Mouse (Mus musculus): ENCODE measurements around the gene Fcrl6. TPM values are rescaled to one million over a fixed set of nuclear protein-coding genes. Genes with fewer than 3 reads are reported as not detected.
A peak's percentile ranks its signal among the peaks of the same experiment; 100 is the strongest.

Fcrl6 gene
- polyA plus RNA-seq, 1 experiment from 2014 or later = 0.21 TPM

GRCm38 (mm10) chr1:172562641-172563464 is 39.5 kb downstream of the Fcrl6 start:
- no peaks in the 10 kb centered on the region for H3K9me3 ChIP-seq (ENCODE audit: control insufficient read depth, low read length)
- H3K36me3 ChIP-seq (ENCODE audit: control insufficient read depth, insufficient read depth, low read length) = no peaks in the 10 kb centered on the region
- peak overlapping the region; percentile 73 for H3K4me3 ChIP-seq (ENCODE audit: low read depth, low read length)
- no peaks in the 10 kb centered on the region for H3K27me3 ChIP-seq (ENCODE audit: control insufficient read depth, insufficient read depth, low read length)
- H3K4me2 ChIP-seq (ENCODE audit: low read depth, low read length) = peak overlapping the region; percentile 83
- H3K4me1 ChIP-seq (ENCODE audit: control insufficient read depth, insufficient read depth, low read length) = 0 out of 2 replicates have a peak, but pooled peaks cover 3% of the 10 kb centered on the region
- peak overlapping the region; percentile 65 for H3K9ac ChIP-seq (replicated peaks; ENCODE audit: low read depth, low read length)
- H3K27ac ChIP-seq (ENCODE audit: low read depth, low read length) = peak overlapping the region; percentile 63
- ATAC-seq (ENCODE audit: low read depth) = peak; percentile 92
- under 1% methylated on average over 63 of the region's 66 CpGs for WGBS

DNA sequence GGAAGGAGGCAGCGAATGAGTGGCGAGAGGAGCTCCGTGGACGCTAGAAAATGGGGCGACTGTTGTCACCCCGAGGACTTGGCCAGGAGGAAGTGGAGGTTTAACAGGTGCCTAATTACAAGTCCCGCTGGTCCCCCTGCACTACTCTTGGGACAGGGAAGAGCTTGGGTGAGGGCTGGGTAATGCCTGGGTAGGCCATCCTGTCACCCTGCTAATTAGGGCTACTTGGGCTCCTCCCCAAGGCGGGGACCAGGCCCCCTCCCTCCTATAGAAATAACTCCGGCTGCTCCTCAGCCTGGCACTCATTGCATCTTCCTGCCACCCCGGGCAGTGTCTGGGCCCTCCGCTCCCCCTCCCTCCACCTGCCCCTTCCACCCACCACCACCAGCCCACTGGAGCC is 46.7 kb downstream of the Fcrl6 start, which contains the start of gene Vsig8:
Gene Vsig8, plus strand, starts transcription at position 301 of the 400 bp plus-strand sequence.
- H3K4me3 ChIP-seq (ENCODE audit: low read depth, low read length) = no peak within 1 kb of the TSS
- H3K27ac ChIP-seq (ENCODE audit: low read depth, low read length) = no peak within 1 kb of the TSS
- ATAC-seq (ENCODE audit: low read depth) = no peak
- H3K9me3 ChIP-seq (ENCODE audit: control insufficient read depth, low read length) = no peaks in the 10 kb centered on the region
- peaks cover 5% of the 10 kb centered on the region; the same call in 1 of the 2 replicates for H3K4me1 ChIP-seq (ENCODE audit: control insufficient read depth, insufficient read depth, low read length)
- WGBS = 83% methylated on average over 11 of the region's 11 CpGs
- no peak within 1 kb of the TSS for H3K9ac ChIP-seq (replicated peaks; ENCODE audit: low read depth, low read length)
- no peaks in the 10 kb centered on the region for H3K36me3 ChIP-seq (ENCODE audit: control insufficient read depth, insufficient read depth, low read length)
- no peaks in the 10 kb centered on the region for H3K27me3 ChIP-seq (ENCODE audit: control insufficient read depth, insufficient read depth, low read length)
- no peak within 1 kb of the TSS for H3K4me2 ChIP-seq (ENCODE audit: low read depth, low read length)

GRCm38 (mm10) chr1:172552623-172553022 is 49.7 kb downstream of the Fcrl6 start:
- 33% methylated on average over 1 of the region's 1 CpGs for WGBS
- Histone ChIP-seq H3K4me3 (ENCODE audit: low read depth, low read length) (no peak overlapping the region), H3K27ac (ENCODE audit: low read depth, low read length) (no peak overlapping the region), H3K27me3 (ENCODE audit: control insufficient read depth, insufficient read depth, low read length) (no peaks in the 10 kb centered on the region), H3K36me3 (ENCODE audit: control insufficient read depth, insufficient read depth, low read length) (no peaks in the 10 kb centered on the region), H3K4me1 (ENCODE audit: control insufficient read depth, insufficient read depth, low read length) (peaks cover 8% of the 10 kb centered on the region; the same call in 1 of the 2 replicates), H3K4me2 (ENCODE audit: low read depth, low read length) (no peak overlapping the region), H3K9ac (replicated peaks; ENCODE audit: low read depth, low read length) (no peak overlapping the region), H3K9me3 (ENCODE audit: control insufficient read depth, low read length) (no peaks in the 10 kb centered on the region)
- ATAC-seq (ENCODE audit: low read depth) = no peak

- no peaks in the 10 kb centered on the region for H3K27me3 ChIP-seq (ENCODE audit: control insufficient read depth, insufficient read depth, low read length)
- H3K36me3 ChIP-seq (ENCODE audit: control insufficient read depth, insufficient read depth, low read length) = no peaks in the 10 kb centered on the region
- H3K27ac ChIP-seq (ENCODE audit: low read depth, low read length) = no peak overlapping the region
- peaks cover 8% of the 10 kb centered on the region; the same call in 1 of the 2 replicates for H3K4me1 ChIP-seq (ENCODE audit: control insufficient read depth, insufficient read depth, low read length)
- no peak for ATAC-seq (ENCODE audit: low read depth)
- H3K9ac ChIP-seq (replicated peaks; ENCODE audit: low read depth, low read length) = 0 out of 2 replicates have a peak overlapping the region, but pooled peaks have one; percentile 21
- H3K4me2 ChIP-seq (ENCODE audit: low read depth, low read length) = peak overlapping the region; percentile 53
- H3K4me3 ChIP-seq (ENCODE audit: low read depth, low read length) = peak overlapping the region; percentile 28; the same call in 1 of the 2 replicates
- no peaks in the 10 kb centered on the region for H3K9me3 ChIP-seq (ENCODE audit: control insufficient read depth, low read length)
- 48% methylated on average over 7 of the region's 7 CpGs for WGBS
Observed at GRCm38 (mm10) chr1:172551009-172551408, 51.3 kb downstream of the Fcrl6 start.

GRCm38 (mm10) chr1:172550551-172550951 is 51.8 kb downstream of the Fcrl6 start:
- peak overlapping the region; percentile 28 for H3K4me3 ChIP-seq (ENCODE audit: low read depth, low read length)
- peak overlapping the region; percentile 53 for H3K4me2 ChIP-seq (ENCODE audit: low read depth, low read length)
- H3K27me3 ChIP-seq (ENCODE audit: control insufficient read depth, insufficient read depth, low read length) = no peaks in the 10 kb centered on the region
- H3K9me3 ChIP-seq (ENCODE audit: control insufficient read depth, low read length) = no peaks in the 10 kb centered on the region
- peaks cover 8% of the 10 kb centered on the region; the same call in 1 of the 2 replicates for H3K4me1 ChIP-seq (ENCODE audit: control insufficient read depth, insufficient read depth, low read length)
- ATAC-seq (ENCODE audit: low read depth) = peak; percentile 88
- H3K9ac ChIP-seq (replicated peaks; ENCODE audit: low read depth, low read length) = peak overlapping the region; percentile 53
- no peaks in the 10 kb centered on the region for H3K36me3 ChIP-seq (ENCODE audit: control insufficient read depth, insufficient read depth, low read length)
- no peak overlapping the region for H3K27ac ChIP-seq (ENCODE audit: low read depth, low read length)
- 1% methylated on average over 8 of the region's 8 CpGs for WGBS

DNA sequence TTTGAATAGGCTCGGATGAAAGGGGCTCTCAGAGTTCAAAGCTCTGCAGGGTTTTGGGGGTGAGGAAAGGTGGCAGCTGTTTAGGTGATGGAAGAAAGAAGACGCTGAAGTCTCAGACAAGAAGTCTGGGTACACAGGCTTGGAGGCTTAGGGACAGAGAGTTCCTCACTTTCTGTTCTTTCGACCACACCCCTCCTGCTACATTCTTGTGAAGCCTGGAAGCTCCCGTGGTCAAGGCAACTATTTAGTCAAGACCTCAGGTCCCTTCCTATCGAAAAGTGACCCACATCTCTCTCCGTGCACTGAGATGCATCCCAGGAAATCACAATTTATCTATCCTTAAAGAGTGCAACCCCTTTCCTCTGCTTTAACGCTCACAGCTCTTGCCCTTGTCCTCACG is 52.6 kb downstream of the Fcrl6 start:
- Histone ChIP-seq H3K9ac (replicated peaks; ENCODE audit: low read depth, low read length) (no peak overlapping the region), H3K9me3 (ENCODE audit: control insufficient read depth, low read length) (no peaks in the 10 kb centered on the region), H3K36me3 (ENCODE audit: control insufficient read depth, insufficient read depth, low read length) (no peaks in the 10 kb centered on the region), H3K4me2 (ENCODE audit: low read depth, low read length) (peak overlapping the region; percentile 53), H3K27me3 (ENCODE audit: control insufficient read depth, insufficient read depth, low read length) (no peaks in the 10 kb centered on the region), H3K27ac (ENCODE audit: low read depth, low read length) (no peak overlapping the region), H3K4me3 (ENCODE audit: low read depth, low read length) (peak overlapping the region; percentile 28), H3K4me1 (ENCODE audit: control insufficient read depth, insufficient read depth, low read length) (peaks cover 8% of the 10 kb centered on the region; the same call in 1 of the 2 replicates)
- 4% methylated on average over 8 of the region's 8 CpGs for WGBS
- no peak for ATAC-seq (ENCODE audit: low read depth)

DNA sequence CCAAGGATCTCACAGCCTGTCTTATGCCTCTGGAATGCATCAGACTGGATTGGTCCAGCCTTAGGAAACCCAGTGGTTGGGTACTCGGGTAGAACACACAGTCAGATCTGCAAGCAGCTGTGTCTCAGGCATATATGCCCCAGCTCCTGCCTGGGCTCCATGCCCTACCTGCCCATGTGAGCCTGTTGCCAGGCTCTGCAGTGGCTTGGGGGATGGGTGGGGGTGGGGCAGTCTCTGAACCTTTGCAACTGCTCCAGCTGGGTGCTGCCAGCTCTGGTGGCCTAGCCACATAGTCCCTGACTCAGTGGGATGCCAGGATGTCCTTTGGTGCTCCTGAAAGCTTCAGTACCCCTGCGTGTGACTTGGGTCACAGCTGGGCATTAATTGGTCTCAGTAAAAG is 53.0 kb downstream of the Fcrl6 start:
- no peak for ATAC-seq (ENCODE audit: low read depth)
- Histone ChIP-seq H3K27ac (ENCODE audit: low read depth, low read length) (no peak overlapping the region), H3K4me2 (ENCODE audit: low read depth, low read length) (peak overlapping the region; percentile 53), H3K36me3 (ENCODE audit: control insufficient read depth, insufficient read depth, low read length) (no peaks in the 10 kb centered on the region), H3K27me3 (ENCODE audit: control insufficient read depth, insufficient read depth, low read length) (no peaks in the 10 kb centered on the region), H3K9me3 (ENCODE audit: control insufficient read depth, low read length) (no peaks in the 10 kb centered on the region), H3K4me1 (ENCODE audit: control insufficient read depth, insufficient read depth, low read length) (peaks cover 8% of the 10 kb centered on the region; the same call in 1 of the 2 replicates), H3K4me3 (ENCODE audit: low read depth, low read length) (no peak overlapping the region), H3K9ac (replicated peaks; ENCODE audit: low read depth, low read length) (no peak overlapping the region)
- 16% methylated on average over 2 of the region's 2 CpGs for WGBS

- WGBS = 62% methylated on average over 7 of the region's 7 CpGs
- no peak overlapping the region for H3K27ac ChIP-seq (ENCODE audit: low read depth, low read length)
- no peaks in the 10 kb centered on the region for H3K9me3 ChIP-seq (ENCODE audit: control insufficient read depth, low read length)
- ATAC-seq (ENCODE audit: low read depth) = no peak
- no peak overlapping the region for H3K4me3 ChIP-seq (ENCODE audit: low read depth, low read length)
- H3K4me2 ChIP-seq (ENCODE audit: low read depth, low read length) = no peak overlapping the region
- H3K4me1 ChIP-seq (ENCODE audit: control insufficient read depth, insufficient read depth, low read length) = peaks cover 8% of the 10 kb centered on the region; the same call in 1 of the 2 replicates
- H3K27me3 ChIP-seq (ENCODE audit: control insufficient read depth, insufficient read depth, low read length) = no peaks in the 10 kb centered on the region
- no peaks in the 10 kb centered on the region for H3K36me3 ChIP-seq (ENCODE audit: control insufficient read depth, insufficient read depth, low read length)
- H3K9ac ChIP-seq (replicated peaks; ENCODE audit: low read depth, low read length) = no peak overlapping the region
Observed at GRCm38 (mm10) chr1:172548501-172548900, 53.9 kb downstream of the Fcrl6 start.

Measured in neural tube, embryonic 14.5 days (tissue).